Mouse (Mus musculus) mature B cell (primary cell): ENCODE measurements around the gene Atg9b.

Experiments used
- in situ Hi-C: fragments of 300-500 bp; cut with MboI; formaldehyde crosslinking; loops from 2 replicates; pipeline ENCODE4 v1.14.3; 2019

The Atg9b gene

DNA sequence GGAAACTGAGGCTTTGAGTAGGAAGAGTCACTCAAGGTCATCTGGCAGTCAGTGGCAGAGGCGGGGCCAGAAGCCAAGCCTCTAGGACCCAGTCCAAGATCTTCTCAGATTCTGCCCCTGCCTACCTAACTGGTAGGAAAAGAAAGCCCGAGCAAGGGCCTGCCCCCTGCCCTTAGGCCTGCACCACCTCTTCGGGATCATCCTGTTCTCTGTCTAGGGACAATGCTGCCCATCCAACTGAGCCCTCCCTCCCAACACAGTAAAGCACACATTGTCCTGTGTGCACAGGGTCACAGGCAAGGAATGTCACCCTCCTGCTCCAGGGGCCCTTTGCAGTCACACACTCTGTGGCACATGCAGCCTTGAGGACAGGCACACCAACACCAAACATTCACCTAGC is 41.9 kb downstream of the Atg9b start:
- in situ Hi-C loops = no loop called here

DNA sequence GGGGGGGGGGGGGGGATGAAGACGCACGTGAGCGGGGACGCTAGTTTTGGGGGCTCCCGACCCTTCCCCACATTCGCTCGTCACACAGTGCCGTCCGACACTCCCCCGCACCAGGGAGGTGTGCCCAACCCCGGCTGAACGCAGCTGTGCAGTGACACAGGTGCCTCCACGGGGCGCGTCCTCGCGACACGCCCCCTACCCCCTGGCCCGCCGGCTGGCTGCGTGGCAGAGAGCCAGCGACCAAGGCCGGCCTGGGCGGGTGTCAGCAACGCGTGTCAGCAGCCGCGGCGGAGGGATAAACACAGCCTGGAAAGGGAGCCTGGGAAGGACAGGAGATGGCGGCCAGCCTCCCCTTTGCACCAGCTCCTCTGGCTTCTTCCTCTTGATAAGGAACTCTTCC is 43.4 kb downstream of the Atg9b start:
- in situ Hi-C loops = no loop called here

DNA sequence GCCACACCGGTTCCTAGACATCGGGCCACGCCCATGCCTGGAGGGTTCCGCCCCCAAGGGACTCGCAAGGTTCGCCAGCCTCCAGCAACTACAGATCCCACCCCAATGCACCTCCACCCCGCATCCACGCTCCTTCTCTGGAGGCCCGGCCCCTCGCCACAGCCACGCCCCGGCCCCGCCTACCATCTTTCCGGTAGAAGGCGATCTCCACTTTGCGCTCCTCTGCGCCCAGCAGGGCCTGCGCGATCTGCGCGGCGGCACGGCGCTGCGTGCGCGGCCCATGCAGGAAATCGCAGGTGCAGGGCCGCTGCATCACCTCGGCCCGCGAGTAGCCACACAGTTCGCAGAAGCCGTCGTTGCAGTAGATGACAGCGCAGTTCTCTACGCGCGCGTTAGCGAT is 43.8 kb downstream of the Atg9b start:
- in situ Hi-C loops = no loop called here

- in situ Hi-C loops = no loop called here
Observed at GRCm38 (mm10) chr5:24347186-24347875, 44.6 kb downstream of the Atg9b start.

DNA sequence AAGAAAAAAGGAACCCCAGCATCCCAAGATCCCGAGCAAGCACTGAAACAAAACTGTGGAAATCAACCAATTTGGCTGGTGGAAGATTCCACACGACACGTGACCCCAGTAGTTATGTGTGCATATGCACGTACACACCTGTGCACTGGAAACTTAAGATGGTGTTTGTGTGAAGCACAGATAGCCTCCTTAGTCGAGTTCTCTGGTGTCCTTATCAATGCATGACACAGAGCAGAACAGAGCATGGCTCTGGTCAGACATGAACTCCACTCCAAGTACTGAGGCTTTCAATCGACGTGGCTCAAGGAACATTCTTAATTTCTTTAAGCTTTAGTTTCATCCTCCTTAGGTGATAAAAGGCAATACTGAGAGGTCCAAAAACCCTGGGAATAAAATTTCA is 45.6 kb downstream of the Atg9b start:
- in situ Hi-C loops = no loop called here

DNA sequence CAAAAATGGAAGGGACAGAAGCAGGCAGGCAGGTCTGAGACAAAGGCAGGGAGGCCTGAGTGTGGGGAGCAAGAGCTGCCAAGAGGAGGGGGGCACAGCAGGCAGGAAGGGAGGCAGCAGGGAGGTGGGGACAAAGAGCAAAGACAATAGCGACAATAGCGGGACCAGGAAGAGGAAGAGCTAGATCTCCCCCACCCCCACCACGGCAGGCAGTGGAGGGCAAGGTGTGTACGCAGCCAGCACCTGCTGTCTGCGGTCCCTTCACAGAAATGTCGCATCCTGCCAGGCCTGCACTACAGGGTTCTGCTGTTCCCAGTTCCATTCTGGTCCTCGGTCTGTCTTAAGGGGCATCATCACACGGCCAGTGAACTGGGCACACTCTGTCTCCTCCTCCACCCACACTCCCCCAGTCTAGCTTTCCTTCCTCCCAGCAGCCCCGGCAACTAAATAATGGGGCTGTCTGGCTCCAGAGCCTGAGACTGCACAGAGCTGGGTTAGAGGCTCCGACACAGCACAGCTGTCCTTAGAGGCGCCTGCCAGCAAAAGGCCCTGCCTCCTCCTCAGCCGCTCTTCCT is 47.4 kb downstream of the Atg9b start:
- in situ Hi-C loops = no loop called here

DNA sequence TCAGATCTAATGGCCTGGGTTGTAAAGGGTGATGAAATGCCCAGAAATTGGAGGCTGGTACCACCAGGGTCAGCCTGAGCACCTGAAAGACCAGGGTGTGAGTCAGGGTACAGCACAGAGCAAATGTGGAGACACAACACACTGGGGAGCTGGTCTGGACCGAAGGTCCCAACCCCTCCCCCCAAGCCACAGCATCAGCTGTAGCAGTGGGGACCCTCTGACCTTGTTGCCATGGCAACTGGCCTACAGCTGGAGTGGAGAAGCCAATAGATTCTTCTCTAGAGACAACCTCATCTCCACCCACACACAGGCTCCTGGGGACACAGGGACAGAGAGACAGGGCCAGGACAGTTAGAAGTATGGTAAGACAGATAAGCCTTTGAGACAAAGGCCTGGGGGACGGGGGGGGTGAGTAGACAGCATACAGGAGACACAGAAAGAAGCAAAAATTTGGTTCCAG is 47.9 kb downstream of the Atg9b start:
- in situ Hi-C loops = no loop called here

- in situ Hi-C loops = no loop called here
Observed at GRCm38 (mm10) chr5:24343379-24343778, 48.6 kb downstream of the Atg9b start.

GRCm38 (mm10) chr5:24342966-24343365 is 49.0 kb downstream of the Atg9b start:
- in situ Hi-C loops = no loop called here

DNA sequence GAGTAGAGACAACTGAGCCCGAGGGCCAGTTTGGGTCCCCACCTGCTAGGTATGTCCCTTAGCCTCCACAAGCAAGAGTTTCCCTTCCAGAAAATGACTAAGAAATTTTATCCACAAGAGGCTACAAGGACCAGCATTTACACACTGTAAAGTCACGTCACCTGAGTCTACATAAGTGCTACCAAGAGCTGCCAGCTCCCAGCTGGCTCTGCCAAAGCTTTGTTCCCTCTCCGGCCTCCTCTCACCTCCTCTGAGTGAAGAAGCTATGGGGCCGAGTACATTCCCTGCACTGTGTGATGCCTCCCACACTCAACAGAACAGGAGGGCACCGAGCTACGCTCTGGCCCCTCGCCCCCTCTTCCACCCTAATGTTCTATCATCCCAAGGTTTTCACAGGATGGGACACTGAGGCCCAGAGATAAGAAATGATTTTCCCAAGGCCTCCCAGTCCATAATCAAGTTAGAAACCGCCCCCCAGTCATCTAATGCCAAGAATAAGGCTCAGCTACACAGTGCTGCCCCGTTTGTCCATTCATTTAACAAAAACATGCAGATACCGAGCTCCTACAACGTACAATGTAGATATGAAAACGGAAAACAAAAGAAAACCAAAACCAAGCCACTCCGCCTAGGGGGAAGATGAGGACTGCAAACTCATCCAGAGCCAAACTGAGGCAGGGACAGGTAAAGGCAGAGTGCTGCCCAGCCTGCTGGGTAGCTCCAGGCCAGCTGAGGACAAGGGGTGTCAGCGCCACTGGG is 49.6 kb downstream of the Atg9b start:
- in situ Hi-C loops = no loop called here

DNA sequence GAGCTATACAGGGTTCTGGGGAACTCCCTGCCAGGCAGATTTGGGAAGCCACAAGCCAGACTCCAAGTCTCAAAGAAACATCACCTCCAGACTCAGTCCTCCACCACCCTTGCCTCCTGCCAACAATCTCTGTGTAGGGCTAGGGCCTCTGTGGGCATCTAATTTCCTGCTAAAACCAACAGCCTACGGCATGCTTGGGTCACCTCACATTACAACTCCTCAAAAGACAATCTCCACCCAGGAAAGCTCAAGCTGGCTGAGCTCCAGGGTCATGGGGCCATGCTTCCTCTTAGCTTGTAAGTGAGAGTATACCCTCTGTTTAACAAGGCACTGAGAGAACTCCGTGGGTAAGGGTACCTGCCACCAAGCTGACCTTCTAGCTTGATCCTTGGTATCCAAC is 54.1 kb downstream of the Atg9b start:
- in situ Hi-C loops = no loop called here

DNA sequence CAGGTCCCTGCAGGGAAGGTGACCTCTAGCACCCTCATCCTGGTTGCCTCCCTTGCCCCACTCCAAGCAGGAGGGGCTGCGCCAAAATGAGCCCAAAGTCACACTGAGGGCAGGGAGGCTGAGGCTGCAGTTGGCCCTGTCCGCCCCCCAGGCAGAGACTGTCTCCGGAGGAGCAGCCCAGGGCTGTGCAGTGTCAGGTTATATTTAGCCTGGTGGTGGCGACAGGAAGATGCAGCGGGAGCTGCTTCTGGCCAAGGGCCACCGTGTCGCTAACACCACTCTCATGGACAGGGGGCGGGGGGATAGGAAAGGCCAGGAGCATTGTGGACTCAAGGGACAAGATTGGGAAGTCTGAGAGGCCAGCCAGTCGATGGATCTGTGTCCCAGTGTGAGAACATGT is 54.6 kb downstream of the Atg9b start:
- in situ Hi-C loops = no loop called here

GRCm38 (mm10) chr5:24335888-24336511 is 55.9 kb downstream of the Atg9b start:
- in situ Hi-C loops = no loop called here

- in situ Hi-C loops = no loop called here
Observed at GRCm38 (mm10) chr5:24334749-24335148, 57.2 kb downstream of the Atg9b start.
